Mouse (Mus musculus) megakaryocyte, embryonic 14.5 days (primary cell): ENCODE results near the gene Man1a.

Source experiments
- FLI1 ChIP-seq: IDR thresholded peaks from 2 replicates; pipeline ENCODE4 v1.6.1; 2012; ENCODE audit warnings: low read length, inconsistent platforms, mixed read lengths
- GATA1 ChIP-seq: IDR thresholded peaks from 3 replicates; pipeline ENCODE4 v1.6.1; 2012; ENCODE audit warnings: mixed read lengths, low read length, inconsistent platforms, borderline replicate concordance

DNA sequence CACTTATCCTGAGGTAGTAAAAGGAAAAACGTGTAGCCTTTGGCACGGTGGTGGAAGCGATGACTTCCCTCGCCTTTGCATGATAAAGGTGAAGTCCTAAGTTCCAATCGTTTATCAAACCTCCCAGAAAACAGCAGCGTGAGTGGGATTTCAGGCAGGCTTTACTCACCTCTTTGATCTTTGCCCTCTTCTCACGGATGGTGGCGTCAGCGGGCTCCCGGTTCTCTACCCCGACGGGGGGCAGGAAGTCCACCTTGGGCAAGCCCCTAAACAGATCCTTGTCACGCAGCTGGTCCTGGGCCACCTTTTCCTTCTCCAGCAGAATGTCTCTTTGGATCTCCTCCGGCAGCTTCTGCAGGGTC is 2.2 kb downstream of the Man1a start:
- no peak for TF ChIP-seq GATA1
- TF ChIP-seq FLI1, result no peak
